Mouse (Mus musculus) neural tube, embryonic 14.5 days (tissue): ENCODE measurements around the gene Cpeb1. TPM values are rescaled to one million over a fixed set of nuclear protein-coding genes. Genes with fewer than 3 reads are reported as not detected.
A peak's percentile ranks its signal among the peaks of the same experiment; 100 is the strongest.

Experiments used
- ATAC-seq: fragments of 200-750 bp; cut with Nextera tagmentation; 2 replicates; pipeline ENCODE4 v1.8.0; 2017; ENCODE audit warnings: low read depth, mild to moderate bottlenecking, moderate TSS enrichment, moderate library complexity
- H3K27ac ChIP-seq: fragments of 300-500 bp; sonication (generic); 2 replicates; pipeline ENCODE4 v1.5.1; 2014; ENCODE audit warnings: low read depth, mild to moderate bottlenecking, control low read depth, low read length, moderate library complexity, mixed read lengths
- H3K27me3 ChIP-seq: fragments of 300-500 bp; sonication (generic); 2 replicates; pipeline ENCODE4 v1.6.1; 2014; ENCODE audit warnings: low read length; ENCODE audit not compliant: control insufficient read depth, insufficient read depth
- H3K36me3 ChIP-seq: fragments of 300-500 bp; sonication (generic); 2 replicates; pipeline ENCODE4 v1.6.1; 2014; ENCODE audit warnings: low read length, mixed read lengths; ENCODE audit not compliant: control insufficient read depth, insufficient read depth
- H3K4me1 ChIP-seq: fragments of 300-500 bp; sonication (generic); 2 replicates; pipeline ENCODE4 v1.6.1; 2014; ENCODE audit warnings: low read length; ENCODE audit not compliant: control insufficient read depth, insufficient read depth
- H3K4me2 ChIP-seq: fragments of 300-500 bp; sonication (generic); 2 replicates; pipeline ENCODE4 v1.6.1; 2014; ENCODE audit warnings: mild to moderate bottlenecking, low read depth, low read length, control low read depth
- H3K4me3 ChIP-seq: fragments of 300-500 bp; sonication (generic); 2 replicates; pipeline ENCODE4 v1.5.1; 2014; ENCODE audit warnings: low read depth, low read length, control low read depth, mixed read lengths
- H3K9ac ChIP-seq: fragments of 300-500 bp; sonication (generic); replicated peaks from 2 replicates; pipeline ENCODE4 v1.6.1; 2014; ENCODE audit warnings: low read depth, mild to moderate bottlenecking, control low read depth, low read length, mixed read lengths
- H3K9me3 ChIP-seq: fragments of 300-500 bp; sonication (generic); 2 replicates; pipeline ENCODE4 v1.6.1; 2016; ENCODE audit warnings: low read length; ENCODE audit not compliant: control insufficient read depth
- WGBS: fragments of 180-500 bp; shearing (Covaris S2); extraction: QIAGEN DNeasy Blood & Tissue Kit; methylation state at CpG from one replicate; pipeline ENCODE4 v1.1.7; 2014; 5-methylcytosine and 5-hydroxymethylcytosine counted together
- polyA plus RNA-seq: library from polyadenylated mRNA; unstranded; fragments of >200 nt; fragmentation: Nextera tagmentation; extraction: Ambion mirVana; gene quantifications from 2 replicates; pipeline ENCODE4 v1.2.1, GENCODE M21; 2014

Gene Cpeb1
- polyA plus RNA-seq, 1 experiment from 2014 or later: 8.0 TPM

GRCm38 (mm10) chr7:81452971-81453441, 2.3 kb downstream of the Cpeb1 start:
- ATAC-seq: peak; percentile 32; the same call in 1 of the 2 replicates
- H3K4me2 ChIP-seq: peak overlapping the region; percentile 91
- H3K36me3 ChIP-seq: no peaks in the 10 kb centered on the region
- H3K27ac ChIP-seq: no peak overlapping the region
- H3K27me3 ChIP-seq: peaks cover 42% of the 10 kb centered on the region
- peak overlapping the region; percentile 54 for H3K4me3 ChIP-seq
- peaks cover 21% of the 10 kb centered on the region; the same call in 1 of the 2 replicates for H3K4me1 ChIP-seq
- no peak overlapping the region for H3K9ac ChIP-seq
- H3K9me3 ChIP-seq: no peaks in the 10 kb centered on the region
- WGBS: 6% methylated on average over 21 of the region's 21 CpGs

DNA sequence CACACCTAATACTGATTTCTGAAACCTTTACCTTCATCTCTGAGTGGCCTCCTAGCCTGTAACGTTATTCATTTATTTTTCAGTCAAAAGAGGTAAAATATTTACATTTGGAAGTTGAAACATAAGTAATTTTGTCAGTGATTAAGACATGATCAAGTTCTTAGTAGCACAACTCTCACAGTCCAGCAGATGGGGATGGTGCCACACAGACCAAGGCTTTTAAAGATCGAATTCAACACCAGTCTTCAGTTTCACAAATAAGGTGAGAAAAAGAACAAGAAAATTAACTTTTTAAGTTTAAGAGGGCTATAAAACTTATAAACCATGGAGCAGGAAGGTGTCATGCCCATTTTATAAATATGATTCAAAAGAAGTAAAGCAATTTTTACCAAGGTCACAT, 56.3 kb downstream of the Cpeb1 start:
- Histone ChIP-seq H3K27ac (no peak overlapping the region), H3K9ac (no peak overlapping the region), H3K27me3 (no peaks in the 10 kb centered on the region), H3K4me1 (no peaks in the 10 kb centered on the region), H3K36me3 (no peaks in the 10 kb centered on the region), H3K9me3 (no peaks in the 10 kb centered on the region), H3K4me2 (no peak overlapping the region), H3K4me3 (no peak overlapping the region)
- 55% methylated on average over 2 of the region's 2 CpGs for WGBS
- no peak for ATAC-seq

GRCm38 (mm10) chr7:81379363-81379762, 75.9 kb downstream of the Cpeb1 start:
- no peak overlapping the region for H3K9ac ChIP-seq
- H3K4me2 ChIP-seq: no peak overlapping the region
- 89% methylated on average over 1 of the region's 1 CpGs for WGBS

DNA sequence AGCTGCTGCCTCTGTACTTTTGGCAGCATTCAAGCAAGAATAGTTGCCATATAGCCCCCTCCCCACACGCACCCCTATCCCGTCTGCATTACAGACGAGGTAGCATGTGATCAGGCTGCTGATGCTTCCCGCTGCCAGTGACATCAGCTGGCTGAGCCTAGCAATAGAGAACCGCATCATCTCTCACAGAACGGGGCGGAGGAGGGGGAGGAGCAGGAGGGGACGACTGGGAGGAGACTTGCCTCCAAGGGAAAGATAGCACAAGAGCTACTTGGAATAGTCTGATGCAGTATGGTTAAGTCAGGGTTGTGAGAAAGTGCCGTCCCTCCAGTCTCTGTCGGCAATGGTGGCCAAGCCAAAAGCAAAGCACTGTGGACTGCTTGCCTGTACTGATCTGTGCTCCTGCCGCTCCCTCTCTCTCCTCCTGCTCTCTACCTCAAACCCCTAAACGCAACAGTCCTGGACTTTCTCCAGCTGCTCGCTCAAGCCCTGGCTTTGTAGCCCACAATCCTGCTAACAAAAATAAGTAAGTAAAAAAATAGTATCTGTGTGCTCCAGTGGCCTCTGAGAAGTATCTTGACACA, 82.8 kb downstream of the Cpeb1 start:
- 3% methylated on average over 13 of the region's 13 CpGs for WGBS
- Histone ChIP-seq H3K27ac (peak overlapping the region; percentile 10; the same call in 1 of the 2 replicates), H3K4me1 (peaks cover 5% of the 10 kb centered on the region; the same call in 1 of the 2 replicates), H3K9ac (peak overlapping the region; percentile 29), H3K4me3 (peak overlapping the region; percentile 24), H3K27me3 (no peaks in the 10 kb centered on the region), H3K4me2 (peak overlapping the region; percentile 47), H3K9me3 (no peaks in the 10 kb centered on the region), H3K36me3 (no peaks in the 10 kb centered on the region)
- ATAC-seq: peak; percentile 98

More at GRCm38 (mm10) chr7:81379363-81379762, 75.9 kb downstream of the Cpeb1 start:
- no peaks in the 10 kb centered on the region for H3K27me3 ChIP-seq
- no peaks in the 10 kb centered on the region for H3K9me3 ChIP-seq
- H3K4me3 ChIP-seq: no peak overlapping the region
- H3K36me3 ChIP-seq: no peaks in the 10 kb centered on the region
- no peak overlapping the region for H3K27ac ChIP-seq
- ATAC-seq: no peak
- no peaks in the 10 kb centered on the region for H3K4me1 ChIP-seq

DNA sequence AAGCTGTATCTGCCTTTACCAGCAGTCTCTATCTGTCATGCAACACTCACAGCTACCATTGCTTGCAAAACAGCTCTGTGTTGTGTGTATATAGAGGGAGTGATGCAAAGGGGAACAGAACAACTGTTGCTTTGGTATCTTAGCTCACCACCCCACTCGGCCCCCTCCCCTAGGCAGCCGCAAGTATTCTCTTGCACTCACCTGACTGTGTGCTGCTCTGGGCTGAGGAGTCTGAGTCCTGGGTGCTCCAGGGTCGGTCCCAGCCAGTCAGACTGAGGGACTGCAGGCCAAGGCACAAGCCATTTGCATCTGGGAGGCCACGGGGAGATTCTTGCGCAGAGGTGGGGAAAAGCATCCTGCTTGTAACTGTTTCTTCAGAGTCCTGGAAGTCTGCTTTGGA, 83.5 kb downstream of the Cpeb1 start:
- peak overlapping the region; percentile 47 for H3K4me2 ChIP-seq
- H3K36me3 ChIP-seq: no peaks in the 10 kb centered on the region
- 15% methylated on average over 5 of the region's 5 CpGs for WGBS
- H3K27ac ChIP-seq: peak overlapping the region; percentile 10; the same call in 1 of the 2 replicates
- H3K27me3 ChIP-seq: no peaks in the 10 kb centered on the region
- H3K4me3 ChIP-seq: peak overlapping the region; percentile 24; the same call in 1 of the 2 replicates
- peak; percentile 47; the same call in 1 of the 2 replicates for ATAC-seq
- peak overlapping the region; percentile 29; the same call in 1 of the 2 replicates for H3K9ac ChIP-seq
- H3K9me3 ChIP-seq: no peaks in the 10 kb centered on the region
- peaks cover 5% of the 10 kb centered on the region; the same call in 1 of the 2 replicates for H3K4me1 ChIP-seq

GRCm38 (mm10) chr7:81369724-81370123, 85.5 kb downstream of the Cpeb1 start:
- no peak for ATAC-seq
- Histone ChIP-seq H3K4me1 (peaks cover 5% of the 10 kb centered on the region; the same call in 1 of the 2 replicates), H3K27me3 (no peaks in the 10 kb centered on the region), H3K36me3 (no peaks in the 10 kb centered on the region), H3K4me2 (no peak overlapping the region), H3K27ac (no peak overlapping the region), H3K9ac (no peak overlapping the region), H3K4me3 (no peak overlapping the region), H3K9me3 (no peaks in the 10 kb centered on the region)
- 66% methylated on average over 3 of the region's 3 CpGs for WGBS

GRCm38 (mm10) chr7:81367946-81368345, 87.3 kb downstream of the Cpeb1 start:
- Histone ChIP-seq H3K4me3 (no peak overlapping the region), H3K4me2 (no peak overlapping the region), H3K9ac (no peak overlapping the region), H3K9me3 (no peaks in the 10 kb centered on the region), H3K27me3 (no peaks in the 10 kb centered on the region), H3K4me1 (peaks cover 5% of the 10 kb centered on the region; the same call in 1 of the 2 replicates), H3K36me3 (no peaks in the 10 kb centered on the region), H3K27ac (no peak overlapping the region)
- ATAC-seq: no peak
- 73% methylated on average over 3 of the region's 3 CpGs for WGBS

DNA sequence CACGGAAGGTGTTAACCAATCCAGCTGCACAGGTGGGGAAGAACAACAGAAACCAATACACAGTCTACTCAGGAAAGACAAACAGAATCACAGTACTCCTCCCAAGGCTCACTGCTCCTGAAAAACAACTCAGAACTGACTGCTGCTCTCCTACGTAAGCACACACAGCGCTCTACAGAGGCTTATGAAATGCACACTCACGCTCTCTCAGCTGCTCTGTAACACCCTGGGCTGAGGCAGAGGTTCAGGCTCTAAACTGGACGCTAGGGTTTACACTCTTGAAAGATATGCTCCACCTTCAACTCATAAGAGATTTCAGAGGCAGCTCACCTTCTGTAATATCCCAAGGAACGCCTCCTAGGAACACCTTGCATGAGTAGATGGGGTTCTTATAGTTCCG, 98.3 kb downstream of the Cpeb1 start:
- WGBS: 85% methylated on average over 7 of the region's 7 CpGs
- no peak overlapping the region for H3K4me3 ChIP-seq
- ATAC-seq: no peak
- H3K36me3 ChIP-seq: no peaks in the 10 kb centered on the region
- no peaks in the 10 kb centered on the region for H3K4me1 ChIP-seq
- no peak overlapping the region for H3K9ac ChIP-seq
- H3K27ac ChIP-seq: no peak overlapping the region
- no peak overlapping the region for H3K4me2 ChIP-seq
- H3K9me3 ChIP-seq: no peaks in the 10 kb centered on the region
- H3K27me3 ChIP-seq: no peaks in the 10 kb centered on the region

- H3K4me1 ChIP-seq: no peaks in the 10 kb centered on the region
- no peak overlapping the region for H3K27ac ChIP-seq
- no peaks in the 10 kb centered on the region for H3K27me3 ChIP-seq
- no peak for ATAC-seq
- WGBS: 93% methylated on average over 1 of the region's 1 CpGs
- no peak overlapping the region for H3K4me2 ChIP-seq
- no peaks in the 10 kb centered on the region for H3K9me3 ChIP-seq
- no peak overlapping the region for H3K4me3 ChIP-seq
- no peak overlapping the region for H3K9ac ChIP-seq
- no peaks in the 10 kb centered on the region for H3K36me3 ChIP-seq
These were observed 98.9 kb downstream of the Cpeb1 start for GRCm38 (mm10) chr7:81356360-81356759.
